Mouse (Mus musculus): ENCODE measurements around the gene Arhgef7. TPM values are rescaled to one million over a fixed set of nuclear protein-coding genes. Genes with fewer than 3 reads are reported as not detected.

The Arhgef7 gene
- total and polyA plus RNA-seq, 2 experiments from 2014 or later: 49.2 to 77.1 TPM

DNA sequence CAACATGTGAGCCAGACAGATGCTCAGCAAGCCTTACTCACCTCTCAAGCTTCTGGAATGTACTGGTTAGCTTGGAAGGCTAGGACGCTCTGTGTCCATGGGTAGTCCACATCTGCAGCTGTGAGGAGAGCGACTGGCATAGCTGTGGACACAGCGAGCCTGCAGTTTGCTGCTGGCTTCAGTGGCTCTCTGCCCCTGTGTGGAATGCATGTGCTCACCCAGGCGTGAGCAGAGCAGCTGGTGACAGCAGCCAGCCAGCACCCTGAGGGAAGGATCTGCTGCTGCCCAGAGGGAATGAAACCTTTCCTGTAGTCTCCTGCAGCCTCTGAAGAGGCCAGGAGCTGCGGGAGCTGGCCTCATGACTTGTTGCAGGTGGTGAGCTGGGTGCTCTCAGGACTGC lies 93.0 kb downstream of the Arhgef7 start:
- no peak overlapping the region for H3K9ac ChIP-seq (replicated peaks; ENCODE audit: low read depth, low read length)
- H3K27me3 ChIP-seq (ENCODE audit: control insufficient read depth, insufficient read depth, low read length): no peaks in the 10 kb centered on the region
- H3K9me3 ChIP-seq (replicated peaks; ENCODE audit: control insufficient read depth, low read length): no peaks in the 10 kb centered on the region
- ATAC-seq (ENCODE audit: insufficient read depth, low read depth) (peak; percentile 85), DNase-seq (ENCODE audit: low spot score) (peak; percentile 78)
- WGBS: 52% methylated on average over 5 of the region's 5 CpGs
- no peak overlapping the region for H3K4me2 ChIP-seq (ENCODE audit: low read depth, low read length)
- no peak overlapping the region for H3K4me3 ChIP-seq (ENCODE audit: low read depth, low read length)
- TF ChIP-seq EP300 (IDR thresholded peaks at IDR 0.05; ENCODE audit: low read depth) (no peak), CTCF (IDR thresholded peaks at IDR 0.05; ENCODE audit: low read depth) (no peak)
- peak overlapping the region; percentile 91 for H3K27ac ChIP-seq (ENCODE audit: low read depth)
- peaks cover 96% of the 10 kb centered on the region for H3K36me3 ChIP-seq (replicated peaks; ENCODE audit: control insufficient read depth, insufficient read depth, low read length)
- H3K4me1 ChIP-seq (ENCODE audit: control insufficient read depth, insufficient read depth): peaks cover 34% of the 10 kb centered on the region

DNA sequence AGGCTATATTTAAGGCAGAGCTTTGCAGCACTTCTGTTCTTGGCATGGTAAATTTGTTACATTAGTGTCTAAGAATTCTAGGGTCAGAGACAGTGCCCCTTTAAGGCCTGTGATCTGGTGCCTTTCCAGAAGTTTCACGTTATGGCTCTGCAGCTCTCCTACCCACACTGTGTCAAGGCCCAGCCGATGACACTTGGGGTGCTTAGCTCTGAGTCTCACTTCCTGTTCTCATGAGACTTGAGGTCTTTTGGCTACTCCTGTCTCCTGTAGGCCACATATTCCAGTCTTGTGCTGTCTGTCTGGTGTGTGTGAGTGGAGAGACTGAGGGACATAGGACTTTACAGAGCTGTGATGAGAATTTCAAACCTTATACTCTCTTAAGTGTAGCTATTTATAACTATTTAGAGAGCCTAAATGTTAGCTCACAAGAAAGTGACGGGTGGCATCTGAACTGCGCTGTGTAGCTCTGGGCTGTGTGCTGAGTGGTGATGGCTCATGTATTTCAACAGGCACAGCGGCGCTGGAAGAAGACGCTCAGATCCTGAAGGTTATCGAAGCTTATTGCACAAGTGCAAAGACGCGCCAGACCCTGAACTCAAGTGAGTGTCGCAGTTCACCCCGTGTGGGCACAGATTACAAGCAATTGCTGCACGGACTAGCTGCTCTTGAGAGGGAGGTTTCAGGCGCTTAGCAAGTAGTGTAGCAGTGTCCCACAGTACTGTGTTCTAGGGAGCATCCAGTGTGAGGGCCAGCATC lies 94.1 kb downstream of the Arhgef7 start:
- Histone ChIP-seq H3K4me1 (ENCODE audit: control insufficient read depth, insufficient read depth) (peaks cover 34% of the 10 kb centered on the region), H3K4me2 (ENCODE audit: low read depth, low read length) (peak overlapping the region; percentile 4; the same call in 1 of the 2 replicates), H3K36me3 (replicated peaks; ENCODE audit: control insufficient read depth, insufficient read depth, low read length) (peaks cover 96% of the 10 kb centered on the region), H3K4me3 (ENCODE audit: low read depth, low read length) (no peak overlapping the region), H3K9me3 (replicated peaks; ENCODE audit: control insufficient read depth, low read length) (no peaks in the 10 kb centered on the region), H3K27ac (ENCODE audit: low read depth) (peak overlapping the region; percentile 91), H3K9ac (replicated peaks; ENCODE audit: low read depth, low read length) (no peak overlapping the region), H3K27me3 (ENCODE audit: control insufficient read depth, insufficient read depth, low read length) (no peaks in the 10 kb centered on the region)
- DNase-seq (ENCODE audit: low spot score): peak; percentile 58
- ATAC-seq (ENCODE audit: insufficient read depth, low read depth): peak; percentile 73
- no peak for TF ChIP-seq EP300 (IDR thresholded peaks at IDR 0.05; ENCODE audit: low read depth)
- TF ChIP-seq CTCF (IDR thresholded peaks at IDR 0.05; ENCODE audit: low read depth): no peak
- WGBS: 43% methylated on average over 14 of the region's 14 CpGs

DNA sequence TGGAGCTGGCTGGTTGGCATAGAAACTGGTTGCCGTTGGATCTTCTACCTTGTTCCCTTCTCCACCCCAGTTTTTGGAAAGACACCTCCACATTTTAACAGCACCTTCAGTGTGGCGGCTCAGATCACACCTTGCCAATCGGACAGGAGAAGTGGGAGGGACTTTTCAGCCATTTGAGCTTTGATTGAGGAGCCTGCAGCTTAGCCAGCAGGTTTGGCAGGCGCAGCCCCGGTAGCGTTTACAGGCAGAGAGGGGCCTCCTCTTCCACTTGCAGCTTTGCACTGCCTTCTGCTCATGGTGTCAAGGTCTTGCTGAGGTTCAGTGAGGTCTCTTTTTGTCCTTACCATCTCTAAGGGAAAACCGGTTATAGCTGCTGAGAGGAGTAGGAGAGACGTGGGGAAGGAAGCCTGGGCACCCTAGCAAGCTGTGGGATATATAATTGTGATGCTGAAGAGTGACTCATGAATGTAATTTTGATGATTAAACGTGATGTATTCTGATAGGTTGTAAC lies 95.1 kb downstream of the Arhgef7 start:
- no peaks in the 10 kb centered on the region for H3K9me3 ChIP-seq (replicated peaks; ENCODE audit: control insufficient read depth, low read length)
- peaks cover 34% of the 10 kb centered on the region for H3K4me1 ChIP-seq (ENCODE audit: control insufficient read depth, insufficient read depth)
- H3K4me2 ChIP-seq (ENCODE audit: low read depth, low read length): no peak overlapping the region
- no peak for ATAC-seq (ENCODE audit: insufficient read depth, low read depth)
- peak overlapping the region; percentile 91 for H3K27ac ChIP-seq (ENCODE audit: low read depth)
- WGBS: 49% methylated on average over 9 of the region's 9 CpGs
- no peaks in the 10 kb centered on the region for H3K27me3 ChIP-seq (ENCODE audit: control insufficient read depth, insufficient read depth, low read length)
- H3K4me3 ChIP-seq (ENCODE audit: low read depth, low read length): no peak overlapping the region
- peak; percentile 19 for DNase-seq (ENCODE audit: low spot score)
- TF ChIP-seq CTCF (IDR thresholded peaks at IDR 0.05; ENCODE audit: low read depth) (no peak), EP300 (IDR thresholded peaks at IDR 0.05; ENCODE audit: low read depth) (no peak)
- no peak overlapping the region for H3K9ac ChIP-seq (replicated peaks; ENCODE audit: low read depth, low read length)
- peaks cover 97% of the 10 kb centered on the region for H3K36me3 ChIP-seq (replicated peaks; ENCODE audit: control insufficient read depth, insufficient read depth, low read length)

DNA sequence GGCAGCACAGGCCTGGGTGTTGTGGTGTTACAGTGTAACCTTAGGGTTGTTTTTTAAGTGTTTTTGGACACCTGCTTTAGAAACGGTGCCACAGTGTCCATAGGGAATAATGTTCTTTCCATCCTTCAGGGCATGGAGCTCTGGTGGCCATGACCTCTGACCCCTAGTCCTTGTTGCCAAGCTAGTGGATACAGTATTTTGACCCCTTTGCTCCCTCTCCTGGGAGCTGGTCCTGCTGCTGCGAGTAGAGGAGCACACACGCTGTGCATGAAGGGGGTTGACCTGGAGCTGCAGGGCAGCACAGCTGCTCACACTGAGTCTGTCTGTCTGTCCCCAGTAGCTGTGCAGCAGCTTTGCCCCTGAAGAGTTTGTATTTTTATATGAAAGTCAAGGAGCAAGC lies 98.2 kb downstream of the Arhgef7 start:
- Histone ChIP-seq H3K9me3 (replicated peaks; ENCODE audit: control insufficient read depth, low read length) (no peaks in the 10 kb centered on the region), H3K27me3 (ENCODE audit: control insufficient read depth, insufficient read depth, low read length) (no peaks in the 10 kb centered on the region), H3K4me3 (ENCODE audit: low read depth, low read length) (no peak overlapping the region), H3K27ac (ENCODE audit: low read depth) (no peak overlapping the region), H3K4me1 (ENCODE audit: control insufficient read depth, insufficient read depth) (peaks cover 27% of the 10 kb centered on the region), H3K36me3 (replicated peaks; ENCODE audit: control insufficient read depth, insufficient read depth, low read length) (peaks cover 95% of the 10 kb centered on the region), H3K9ac (replicated peaks; ENCODE audit: low read depth, low read length) (no peak overlapping the region), H3K4me2 (ENCODE audit: low read depth, low read length) (no peak overlapping the region)
- ATAC-seq (ENCODE audit: insufficient read depth, low read depth): no peak
- TF ChIP-seq EP300 (IDR thresholded peaks at IDR 0.05; ENCODE audit: low read depth) (no peak), CTCF (IDR thresholded peaks at IDR 0.05; ENCODE audit: low read depth) (no peak)
- WGBS: 65% methylated on average over 3 of the region's 3 CpGs
- DNase-seq (ENCODE audit: low spot score): no peak

DNA sequence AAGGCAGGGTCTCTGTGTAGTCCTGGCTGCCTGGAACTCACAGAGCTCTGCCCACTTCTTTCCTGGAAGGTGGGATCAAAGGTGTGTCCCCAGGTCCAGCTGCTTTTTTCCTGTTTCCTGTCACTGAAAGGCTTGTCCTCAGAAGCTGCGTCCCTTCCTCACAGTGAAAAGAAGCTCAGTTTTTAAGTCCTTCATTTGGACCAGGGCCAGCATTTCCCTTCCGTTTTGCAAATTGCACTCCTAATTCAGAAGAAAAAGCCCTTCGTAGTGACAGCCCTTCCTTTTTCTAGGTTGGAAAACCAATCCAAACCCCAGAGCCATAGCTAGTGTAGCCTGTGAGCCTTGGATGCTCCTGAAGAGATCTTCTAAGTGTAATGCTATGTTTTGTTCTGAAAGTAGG lies 99.8 kb downstream of the Arhgef7 start:
- no peak for TF ChIP-seq EP300 (IDR thresholded peaks at IDR 0.05; ENCODE audit: low read depth)
- TF ChIP-seq CTCF (IDR thresholded peaks at IDR 0.05; ENCODE audit: low read depth): no peak
- Histone ChIP-seq H3K4me1 (ENCODE audit: control insufficient read depth, insufficient read depth) (peaks cover 15% of the 10 kb centered on the region; the same call in 1 of the 2 replicates), H3K27me3 (ENCODE audit: control insufficient read depth, insufficient read depth, low read length) (no peaks in the 10 kb centered on the region), H3K27ac (ENCODE audit: low read depth) (no peak overlapping the region), H3K36me3 (replicated peaks; ENCODE audit: control insufficient read depth, insufficient read depth, low read length) (peaks cover 96% of the 10 kb centered on the region), H3K4me3 (ENCODE audit: low read depth, low read length) (no peak overlapping the region), H3K9ac (replicated peaks; ENCODE audit: low read depth, low read length) (no peak overlapping the region), H3K4me2 (ENCODE audit: low read depth, low read length) (no peak overlapping the region), H3K9me3 (replicated peaks; ENCODE audit: control insufficient read depth, low read length) (no peaks in the 10 kb centered on the region)
- DNase-seq (ENCODE audit: low spot score) (no peak), ATAC-seq (ENCODE audit: insufficient read depth, low read depth) (no peak)
- 66% methylated on average over 3 of the region's 3 CpGs for WGBS
